Mouse (Mus musculus) lung, adult 2 months (tissue): Measurements from ENCODE around the gene Cdk8. TPM values are rescaled to one million over a fixed set of nuclear protein-coding genes. Genes with fewer than 3 reads are reported as not detected.

Experiments
- DNase-seq: peaks from one replicate; pipeline ENCODE4 v3.0.0; 2022
- H3K4me1 ChIP-seq: fragments of 200-500 bp; 2 replicates; pipeline ENCODE4 v1.6.1; 2011; ENCODE audit warnings: low read length; ENCODE audit not compliant: control insufficient read depth, insufficient read depth
- H3K4me3 ChIP-seq: fragments of 200-500 bp; replicated peaks from 2 replicates; pipeline ENCODE3; 2011; ENCODE audit warnings: low read depth, mild to moderate bottlenecking, control low read depth, low read length; ENCODE audit errors: extremely low read depth
- CTCF ChIP-seq: fragments of 200-500 bp; IDR thresholded peaks from 2 replicates; pipeline ENCODE4 v1.5.1; 2011; ENCODE audit warnings: mild to moderate bottlenecking, low read length, control low read depth; ENCODE audit not compliant: insufficient read depth
- POLR2A ChIP-seq: fragments of 200-500 bp; IDR thresholded peaks from 2 replicates; pipeline ENCODE4 v1.6.1; 2011; ENCODE audit warnings: low read depth, mild to moderate bottlenecking, control low read depth, low read length, borderline replicate concordance; ENCODE audit errors: extremely low read depth
- whole genome bisulfite sequencing: fragments of 180-500 bp; shearing (Covaris S2); methylation state at CpG from one replicate; pipeline ENCODE4 v1.1.7; 2018; 5-methylcytosine and 5-hydroxymethylcytosine counted together
- polyA plus RNA-seq: library from polyadenylated mRNA; depleted of rRNA; stranded (reverse); fragments of >200 nt; gene quantifications from 2 replicates; pipeline ENCODE4 v1.2.3, GENCODE M21; 2012

The Cdk8 gene
- polyA plus RNA-seq, 1 experiment, result 33.8 TPM

- Histone ChIP-seq H3K4me1 (peaks cover 34% of the 10 kb centered on the region), H3K4me3 (no peak overlapping the region)
- TF ChIP-seq CTCF (no peak), POLR2A (no peak)
- 57% methylated on average over 10 of the region's 10 CpGs for WGBS
- DNase-seq, result no peak
Observed at GRCm38 (mm10) chr5:146248746-146249145, 17.7 kb downstream of the Cdk8 start.

- Histone ChIP-seq H3K4me1 (peaks cover 39% of the 10 kb centered on the region), H3K4me3 (no peak overlapping the region)
- DNase-seq, result no peak
- WGBS, result 56% methylated on average over 12 of the region's 12 CpGs
- no peak for TF ChIP-seq POLR2A
- TF ChIP-seq CTCF, result no peak
Observed at GRCm38 (mm10) chr5:146250369-146251075, 19.5 kb downstream of the Cdk8 start.

GRCm38 (mm10) chr5:146251663-146252429, 20.8 kb downstream of the Cdk8 start:
- peaks cover 39% of the 10 kb centered on the region for H3K4me1 ChIP-seq
- no peak for TF ChIP-seq CTCF
- TF ChIP-seq POLR2A, result no peak
- H3K4me3 ChIP-seq, result no peak overlapping the region
- DNase-seq, result no peak
- 42% methylated on average over 5 of the region's 5 CpGs for WGBS

GRCm38 (mm10) chr5:146253644-146254043, 22.6 kb downstream of the Cdk8 start:
- no peak for DNase-seq
- WGBS, result 63% methylated on average over 5 of the region's 5 CpGs

GRCm38 (mm10) chr5:146260003-146260402, 29.0 kb downstream of the Cdk8 start:
- TF ChIP-seq CTCF (peak; percentile 57), POLR2A (no peak)
- Histone ChIP-seq H3K4me3 (no peak overlapping the region), H3K4me1 (no peaks in the 10 kb centered on the region; the same call in 1 of the 2 replicates)
- WGBS, result 55% methylated on average over 9 of the region's 9 CpGs
- DNase-seq, result no peak

More at GRCm38 (mm10) chr5:146253644-146254043, 22.6 kb downstream of the Cdk8 start:
- no peak for TF ChIP-seq POLR2A
- TF ChIP-seq CTCF, result no peak
- H3K4me3 ChIP-seq, result no peak overlapping the region
- peaks cover 30% of the 10 kb centered on the region for H3K4me1 ChIP-seq

- TF ChIP-seq POLR2A (no peak), CTCF (no peak)
- H3K4me3 ChIP-seq, result no peak overlapping the region
- WGBS, result 80% methylated on average over 4 of the region's 6 CpGs
- no peaks in the 10 kb centered on the region; the same call in 1 of the 2 replicates for H3K4me1 ChIP-seq
- DNase-seq, result no peak
Observed at GRCm38 (mm10) chr5:146265934-146266591, 35.0 kb downstream of the Cdk8 start.

- TF ChIP-seq POLR2A, result no peak
- TF ChIP-seq CTCF, result no peak
- WGBS, result 80% methylated on average over 7 of the region's 7 CpGs
Observed at GRCm38 (mm10) chr5:146267776-146268175, 36.7 kb downstream of the Cdk8 start.

GRCm38 (mm10) chr5:146270593-146270992, 39.6 kb downstream of the Cdk8 start:
- no peak overlapping the region for H3K4me3 ChIP-seq
- peaks cover 8% of the 10 kb centered on the region for H3K4me1 ChIP-seq
- 75% methylated on average over 9 of the region's 9 CpGs for WGBS
- TF ChIP-seq CTCF, result no peak
- TF ChIP-seq POLR2A, result no peak
- DNase-seq, result no peak

More at GRCm38 (mm10) chr5:146267776-146268175, 36.7 kb downstream of the Cdk8 start:
- Histone ChIP-seq H3K4me3 (no peak overlapping the region), H3K4me1 (no peaks in the 10 kb centered on the region; the same call in 1 of the 2 replicates)
- no peak for DNase-seq

- no peak for TF ChIP-seq POLR2A
- no peak for TF ChIP-seq CTCF
- Histone ChIP-seq H3K4me3 (no peak overlapping the region), H3K4me1 (peaks cover 8% of the 10 kb centered on the region)
- DNase-seq, result no peak
- 84% methylated on average over 5 of the region's 5 CpGs for WGBS
Observed at GRCm38 (mm10) chr5:146271662-146272061, 40.6 kb downstream of the Cdk8 start.

- Histone ChIP-seq H3K4me3 (no peak overlapping the region), H3K4me1 (peaks cover 8% of the 10 kb centered on the region)
- TF ChIP-seq POLR2A (no peak), CTCF (no peak)
- no peak for DNase-seq
- WGBS, result 72% methylated on average over 4 of the region's 4 CpGs
Observed at GRCm38 (mm10) chr5:146273096-146273495, 42.1 kb downstream of the Cdk8 start.
